Mouse (Mus musculus) heart, adult 2 months (tissue): ENCODE measurements at regions not wholly inside any gene's neighbourhood (a gene's known extent, or its start where the extent isn't known, plus 50 kb on each side); places are given as distances from the start of the nearest gene placed in this dataset.

ENCODE experiments used
- CTCF ChIP-seq: fragments of 200-600 bp; IDR thresholded peaks from 2 replicates; pipeline ENCODE4 v1.8.1; 2022; ENCODE audit warnings: antibody characterized with exemption, mild to moderate bottlenecking, moderate library complexity
- EP300 ChIP-seq: fragments of 200-500 bp; IDR thresholded peaks from 2 replicates; pipeline ENCODE4 v1.6.1; 2011; ENCODE audit warnings: low read depth, low read length, control low read depth; ENCODE audit not compliant: insufficient read depth

GRCm38 (mm10) chr15:96883754-96884153 lies 172.0 kb downstream of the Slc38a4 start:
- TF ChIP-seq EP300 = no peak
- TF ChIP-seq CTCF = no peak
